Mouse (Mus musculus) liver, postnatal 0 days (tissue): Measurements from ENCODE around the gene Habp4.

ENCODE experiments used
- CTCF ChIP-seq: sonication (generic); IDR thresholded peaks from 2 replicates; pipeline ENCODE4 v1.5.1; 2016; ENCODE audit warnings: antibody characterized with exemption, low read depth
- EP300 ChIP-seq: IDR thresholded peaks from 2 replicates; pipeline ENCODE4 v1.6.1; 2016; ENCODE audit warnings: antibody characterized with exemption, low read depth, mild to moderate bottlenecking

- peak; percentile 57 for TF ChIP-seq CTCF
- no peak for TF ChIP-seq EP300
Observed at GRCm38 (mm10) chr13:64129616-64130375, 31.8 kb upstream of the Habp4 start.
